Mouse (Mus musculus): ENCODE measurements around the gene Pcbd2. TPM values are rescaled to one million over a fixed set of nuclear protein-coding genes. Genes with fewer than 3 reads are reported as not detected.

The Pcbd2 gene
- polyA plus RNA-seq, 1 experiment from 2014 or later = 66.0 TPM

- 93% methylated on average over 10 of the region's 10 CpGs for WGBS
- Histone ChIP-seq H3K9ac (ENCODE audit: low read length) (no peak overlapping the region), H3K4me3 (ENCODE audit: low read length) (no peak overlapping the region), H3K36me3 (ENCODE audit: control insufficient read depth, insufficient read depth) (no peaks in the 10 kb centered on the region), H3K4me1 (ENCODE audit: control insufficient read depth, insufficient read depth, low read length) (no peaks in the 10 kb centered on the region), H3K27ac (ENCODE audit: low read length) (no peak overlapping the region), H3K4me2 (ENCODE audit: low read depth, low read length) (no peak overlapping the region), H3K27me3 (ENCODE audit: control insufficient read depth, insufficient read depth, low read length) (peaks cover 4% of the 10 kb centered on the region; the same call in 1 of the 2 replicates), H3K9me3 (replicated peaks; ENCODE audit: control insufficient read depth, low read length) (no peaks in the 10 kb centered on the region)
- ATAC-seq (replicated peaks; ENCODE audit: extremely low read depth, insufficient read depth, low FRiP score) = no peak
Observed at GRCm38 (mm10) chr13:55809707-55810106, 82.5 kb downstream of the Pcbd2 start.

- Histone ChIP-seq H3K27ac (ENCODE audit: low read length) (no peak overlapping the region), H3K27me3 (ENCODE audit: control insufficient read depth, insufficient read depth, low read length) (peaks cover 4% of the 10 kb centered on the region; the same call in 1 of the 2 replicates), H3K4me1 (ENCODE audit: control insufficient read depth, insufficient read depth, low read length) (no peaks in the 10 kb centered on the region), H3K4me2 (ENCODE audit: low read depth, low read length) (no peak overlapping the region), H3K36me3 (ENCODE audit: control insufficient read depth, insufficient read depth) (no peaks in the 10 kb centered on the region), H3K9ac (ENCODE audit: low read length) (no peak overlapping the region), H3K9me3 (replicated peaks; ENCODE audit: control insufficient read depth, low read length) (no peaks in the 10 kb centered on the region), H3K4me3 (ENCODE audit: low read length) (no peak overlapping the region)
- WGBS = 59% methylated on average over 5 of the region's 5 CpGs
- no peak for ATAC-seq (replicated peaks; ENCODE audit: extremely low read depth, insufficient read depth, low FRiP score)
Observed at GRCm38 (mm10) chr13:55810947-55811346, 83.8 kb downstream of the Pcbd2 start.

DNA sequence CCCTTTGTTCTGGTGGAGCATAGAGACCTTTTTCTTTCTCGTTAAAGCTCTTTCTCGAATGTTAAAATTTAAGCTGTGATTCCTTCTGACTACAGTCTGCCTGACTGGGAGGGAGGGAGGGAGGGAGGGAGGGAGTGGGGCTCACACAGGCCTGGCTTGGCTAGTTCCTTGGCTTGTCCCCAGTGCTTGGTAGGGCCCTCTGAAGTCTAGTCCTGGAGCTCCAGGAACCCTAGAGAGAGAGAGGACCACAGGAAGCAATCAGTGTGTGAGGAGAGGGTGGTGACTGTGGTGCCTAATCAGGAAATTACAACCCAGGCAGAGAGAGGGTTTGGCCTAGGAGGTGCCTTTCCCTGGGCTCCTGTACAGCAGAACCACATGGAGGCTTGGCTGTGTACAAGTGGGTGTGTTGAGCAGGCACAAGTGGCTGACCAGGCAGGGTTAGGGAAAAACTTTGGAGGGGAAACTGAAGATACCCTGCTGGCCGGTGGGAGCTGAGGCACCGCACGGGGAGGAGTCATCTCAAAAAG is 86.4 kb downstream of the Pcbd2 start:
- Histone ChIP-seq H3K36me3 (ENCODE audit: control insufficient read depth, insufficient read depth) (no peaks in the 10 kb centered on the region), H3K9me3 (replicated peaks; ENCODE audit: control insufficient read depth, low read length) (no peaks in the 10 kb centered on the region), H3K27me3 (ENCODE audit: control insufficient read depth, insufficient read depth, low read length) (peaks cover 4% of the 10 kb centered on the region; the same call in 1 of the 2 replicates), H3K4me1 (ENCODE audit: control insufficient read depth, insufficient read depth, low read length) (no peaks in the 10 kb centered on the region), H3K4me2 (ENCODE audit: low read depth, low read length) (no peak overlapping the region), H3K27ac (ENCODE audit: low read length) (no peak overlapping the region), H3K4me3 (ENCODE audit: low read length) (no peak overlapping the region), H3K9ac (ENCODE audit: low read length) (no peak overlapping the region)
- 62% methylated on average over 5 of the region's 5 CpGs for WGBS
- no peak for ATAC-seq (replicated peaks; ENCODE audit: extremely low read depth, insufficient read depth, low FRiP score)

DNA sequence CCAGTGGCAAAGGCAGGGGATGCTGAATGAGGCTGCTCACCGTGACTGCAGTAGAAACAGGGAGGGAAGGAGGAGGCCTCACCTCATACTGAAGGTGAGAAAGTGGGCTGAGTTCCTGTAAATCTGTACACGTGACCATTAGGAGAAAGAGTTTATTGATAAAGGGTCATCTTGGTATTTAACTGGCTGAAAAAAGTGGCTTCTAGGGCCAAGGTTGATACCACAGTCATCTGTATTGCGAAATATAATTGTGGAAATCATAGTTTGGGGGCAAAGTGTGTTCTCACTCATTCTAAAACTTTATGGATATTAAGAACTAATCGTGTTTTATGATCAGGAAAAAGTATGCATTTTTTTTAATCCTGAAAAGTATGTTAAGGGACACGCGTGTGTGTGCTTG is 87.7 kb downstream of the Pcbd2 start:
- no peak for ATAC-seq (replicated peaks; ENCODE audit: extremely low read depth, insufficient read depth, low FRiP score)
- Histone ChIP-seq H3K27ac (ENCODE audit: low read length) (no peak overlapping the region), H3K4me3 (ENCODE audit: low read length) (no peak overlapping the region), H3K9ac (ENCODE audit: low read length) (no peak overlapping the region), H3K27me3 (ENCODE audit: control insufficient read depth, insufficient read depth, low read length) (peaks cover 5% of the 10 kb centered on the region; the same call in 1 of the 2 replicates), H3K9me3 (replicated peaks; ENCODE audit: control insufficient read depth, low read length) (no peaks in the 10 kb centered on the region), H3K36me3 (ENCODE audit: control insufficient read depth, insufficient read depth) (no peaks in the 10 kb centered on the region), H3K4me1 (ENCODE audit: control insufficient read depth, insufficient read depth, low read length) (no peaks in the 10 kb centered on the region), H3K4me2 (ENCODE audit: low read depth, low read length) (no peak overlapping the region)
- WGBS = 78% methylated on average over 6 of the region's 6 CpGs

- H3K9ac ChIP-seq (ENCODE audit: low read length) = no peak overlapping the region
- no peak overlapping the region for H3K27ac ChIP-seq (ENCODE audit: low read length)
- no peaks in the 10 kb centered on the region for H3K36me3 ChIP-seq (ENCODE audit: control insufficient read depth, insufficient read depth)
- peaks cover 62% of the 10 kb centered on the region for H3K27me3 ChIP-seq (ENCODE audit: control insufficient read depth, insufficient read depth, low read length)
- 47% methylated on average over 5 of the region's 5 CpGs for WGBS
- H3K4me2 ChIP-seq (ENCODE audit: low read depth, low read length) = no peak overlapping the region
- H3K9me3 ChIP-seq (replicated peaks; ENCODE audit: control insufficient read depth, low read length) = no peaks in the 10 kb centered on the region
- no peak overlapping the region for H3K4me3 ChIP-seq (ENCODE audit: low read length)
- H3K4me1 ChIP-seq (ENCODE audit: control insufficient read depth, insufficient read depth, low read length) = no peaks in the 10 kb centered on the region
- no peak for ATAC-seq (replicated peaks; ENCODE audit: extremely low read depth, insufficient read depth, low FRiP score)
Observed at GRCm38 (mm10) chr13:55822499-55822898, 95.3 kb downstream of the Pcbd2 start.

- peaks cover 74% of the 10 kb centered on the region for H3K27me3 ChIP-seq (ENCODE audit: control insufficient read depth, insufficient read depth, low read length)
- no peak overlapping the region for H3K4me3 ChIP-seq (ENCODE audit: low read length)
- H3K4me1 ChIP-seq (ENCODE audit: control insufficient read depth, insufficient read depth, low read length) = no peaks in the 10 kb centered on the region
- ATAC-seq (replicated peaks; ENCODE audit: extremely low read depth, insufficient read depth, low FRiP score) = no peak
- 20% methylated on average over 10 of the region's 10 CpGs for WGBS
- H3K9me3 ChIP-seq (replicated peaks; ENCODE audit: control insufficient read depth, low read length) = no peaks in the 10 kb centered on the region
- no peak overlapping the region for H3K4me2 ChIP-seq (ENCODE audit: low read depth, low read length)
- no peaks in the 10 kb centered on the region for H3K36me3 ChIP-seq (ENCODE audit: control insufficient read depth, insufficient read depth)
- no peak overlapping the region for H3K27ac ChIP-seq (ENCODE audit: low read length)
- no peak overlapping the region for H3K9ac ChIP-seq (ENCODE audit: low read length)
Observed at GRCm38 (mm10) chr13:55824151-55824945, 97.2 kb downstream of the Pcbd2 start.

GRCm38 (mm10) chr13:55825245-55825681 is 98.1 kb downstream of the Pcbd2 start:
- no peaks in the 10 kb centered on the region for H3K36me3 ChIP-seq (ENCODE audit: control insufficient read depth, insufficient read depth)
- peaks cover 3% of the 10 kb centered on the region for H3K4me1 ChIP-seq (ENCODE audit: control insufficient read depth, insufficient read depth, low read length)
- H3K4me3 ChIP-seq (ENCODE audit: low read length) = no peak overlapping the region
- no peak for ATAC-seq (replicated peaks; ENCODE audit: extremely low read depth, insufficient read depth, low FRiP score)
- H3K9me3 ChIP-seq (replicated peaks; ENCODE audit: control insufficient read depth, low read length) = no peaks in the 10 kb centered on the region
- 4% methylated on average over 32 of the region's 32 CpGs for WGBS
- no peak overlapping the region for H3K9ac ChIP-seq (ENCODE audit: low read length)
- H3K27ac ChIP-seq (ENCODE audit: low read length) = no peak overlapping the region
- no peak overlapping the region for H3K4me2 ChIP-seq (ENCODE audit: low read depth, low read length)
- peaks cover 76% of the 10 kb centered on the region for H3K27me3 ChIP-seq (ENCODE audit: control insufficient read depth, insufficient read depth, low read length)

DNA sequence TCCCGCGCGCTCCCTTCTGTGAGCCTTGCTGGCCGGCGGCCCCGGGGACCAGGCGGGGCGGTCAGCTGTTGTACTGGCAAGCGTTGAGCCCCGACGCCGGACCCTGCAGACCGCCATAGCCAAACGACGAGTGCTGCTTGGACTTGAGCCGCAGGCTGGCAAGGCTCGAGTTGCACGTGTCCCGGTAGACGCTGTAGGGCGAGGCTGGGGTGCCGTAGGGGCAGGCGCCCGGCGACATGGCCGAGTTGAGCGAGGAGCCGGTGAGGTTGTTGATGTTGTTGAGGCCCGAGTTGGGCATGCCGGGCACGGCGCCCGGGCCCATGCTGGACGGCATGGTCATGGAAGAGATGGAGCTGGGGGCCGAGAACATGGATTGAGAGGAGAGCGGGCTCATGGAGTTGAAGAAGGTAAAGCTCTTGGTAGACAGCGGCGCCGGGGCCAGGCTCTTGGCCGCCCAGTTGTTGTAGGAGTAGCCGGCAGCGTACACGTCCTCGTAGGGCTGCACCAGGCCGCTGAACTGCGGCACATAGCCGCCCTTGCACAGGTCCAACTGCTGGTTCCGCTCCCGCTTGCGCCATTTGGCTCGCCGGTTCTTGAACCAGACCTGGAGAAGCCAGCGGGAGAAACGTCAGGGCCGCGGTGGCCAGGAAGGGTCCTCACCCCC is 99.0 kb downstream of the Pcbd2 start:
- no peak overlapping the region for H3K4me3 ChIP-seq (ENCODE audit: low read length)
- no peak overlapping the region for H3K9ac ChIP-seq (ENCODE audit: low read length)
- peaks cover 10% of the 10 kb centered on the region for H3K4me1 ChIP-seq (ENCODE audit: control insufficient read depth, insufficient read depth, low read length)
- H3K36me3 ChIP-seq (ENCODE audit: control insufficient read depth, insufficient read depth) = no peaks in the 10 kb centered on the region
- no peak overlapping the region for H3K4me2 ChIP-seq (ENCODE audit: low read depth, low read length)
- H3K9me3 ChIP-seq (replicated peaks; ENCODE audit: control insufficient read depth, low read length) = no peaks in the 10 kb centered on the region
- no peak for ATAC-seq (replicated peaks; ENCODE audit: extremely low read depth, insufficient read depth, low FRiP score)
- H3K27me3 ChIP-seq (ENCODE audit: control insufficient read depth, insufficient read depth, low read length) = peaks cover 83% of the 10 kb centered on the region
- H3K27ac ChIP-seq (ENCODE audit: low read length) = no peak overlapping the region
- 3% methylated on average over 56 of the region's 56 CpGs for WGBS

Data from heart, embryonic 16.5 days (tissue).